Mouse (Mus musculus): ENCODE measurements at regions not wholly inside any gene's neighbourhood (a gene's known extent, or its start where the extent isn't known, plus 50 kb on each side); places are given as distances from the start of the nearest gene placed in this dataset.

GRCm38 (mm10) chr9:23151953-23152490 is 70.9 kb upstream of the Bmper start:
- Histone ChIP-seq H3K4me2 (no peak overlapping the region), H3K4me1 (no peaks in the 10 kb centered on the region), H3K27ac (no peak overlapping the region), H3K27me3 (replicated peaks) (no peaks in the 10 kb centered on the region), H3K9ac (no peak overlapping the region), H3K36me3 (replicated peaks) (no peaks in the 10 kb centered on the region), H3K9me3 (no peaks in the 10 kb centered on the region), H3K4me3 (no peak overlapping the region)
- WGBS: 94% methylated on average over 1 of the region's 1 CpGs
- ATAC-seq (replicated peaks): no peak

- no peak for ATAC-seq (replicated peaks)
- Histone ChIP-seq H3K4me2 (no peak overlapping the region), H3K9me3 (no peaks in the 10 kb centered on the region), H3K9ac (no peak overlapping the region), H3K36me3 (replicated peaks) (no peaks in the 10 kb centered on the region), H3K4me1 (no peaks in the 10 kb centered on the region), H3K4me3 (no peak overlapping the region), H3K27ac (no peak overlapping the region), H3K27me3 (replicated peaks) (no peaks in the 10 kb centered on the region)
- WGBS: 63% methylated on average over 5 of the region's 5 CpGs
Measured at GRCm38 (mm10) chr9:23156820-23157570, 65.9 kb upstream of the Bmper start.

GRCm38 (mm10) chr9:23158499-23158898 is 64.4 kb upstream of the Bmper start:
- Histone ChIP-seq H3K4me1 (no peaks in the 10 kb centered on the region), H3K9ac (no peak overlapping the region), H3K27me3 (replicated peaks) (no peaks in the 10 kb centered on the region), H3K4me2 (no peak overlapping the region), H3K4me3 (no peak overlapping the region), H3K36me3 (replicated peaks) (no peaks in the 10 kb centered on the region), H3K9me3 (no peaks in the 10 kb centered on the region), H3K27ac (no peak overlapping the region)
- ATAC-seq (replicated peaks): no peak
- WGBS: 74% methylated on average over 1 of the region's 1 CpGs

GRCm38 (mm10) chr9:23161346-23161745 is 61.5 kb upstream of the Bmper start:
- Histone ChIP-seq H3K4me2 (no peak overlapping the region), H3K9me3 (no peaks in the 10 kb centered on the region), H3K4me1 (no peaks in the 10 kb centered on the region), H3K27ac (no peak overlapping the region), H3K27me3 (replicated peaks) (no peaks in the 10 kb centered on the region), H3K4me3 (no peak overlapping the region), H3K9ac (no peak overlapping the region), H3K36me3 (replicated peaks) (no peaks in the 10 kb centered on the region)
- 78% methylated on average over 7 of the region's 7 CpGs for WGBS
- no peak for ATAC-seq (replicated peaks)

- WGBS: 80% methylated on average over 2 of the region's 2 CpGs
- H3K27ac ChIP-seq: no peak overlapping the region
- no peak overlapping the region for H3K4me2 ChIP-seq
Measured at GRCm38 (mm10) chr9:23167056-23167591, 55.8 kb upstream of the Bmper start.

GRCm38 (mm10) chr9:23167716-23168115 is 55.2 kb upstream of the Bmper start:
- H3K27me3 ChIP-seq (replicated peaks): no peaks in the 10 kb centered on the region
- no peak overlapping the region for H3K9ac ChIP-seq
- no peak overlapping the region for H3K27ac ChIP-seq
- no peak overlapping the region for H3K4me3 ChIP-seq
- no peak overlapping the region for H3K4me2 ChIP-seq
- no peaks in the 10 kb centered on the region for H3K36me3 ChIP-seq (replicated peaks)
- H3K9me3 ChIP-seq: no peaks in the 10 kb centered on the region
- no peaks in the 10 kb centered on the region for H3K4me1 ChIP-seq
- no peak for ATAC-seq (replicated peaks)
- 92% methylated on average over 4 of the region's 4 CpGs for WGBS

More at GRCm38 (mm10) chr9:23167056-23167591, 55.8 kb upstream of the Bmper start:
- H3K4me1 ChIP-seq: no peaks in the 10 kb centered on the region
- no peak for ATAC-seq (replicated peaks)
- H3K9me3 ChIP-seq: no peaks in the 10 kb centered on the region
- no peaks in the 10 kb centered on the region for H3K27me3 ChIP-seq (replicated peaks)
- H3K4me3 ChIP-seq: no peak overlapping the region
- H3K9ac ChIP-seq: no peak overlapping the region
- no peaks in the 10 kb centered on the region for H3K36me3 ChIP-seq (replicated peaks)

GRCm38 (mm10) chr9:23168149-23168548 is 54.7 kb upstream of the Bmper start:
- Histone ChIP-seq H3K4me3 (no peak overlapping the region), H3K36me3 (replicated peaks) (no peaks in the 10 kb centered on the region), H3K4me1 (no peaks in the 10 kb centered on the region), H3K9me3 (no peaks in the 10 kb centered on the region), H3K27me3 (replicated peaks) (no peaks in the 10 kb centered on the region), H3K9ac (no peak overlapping the region), H3K4me2 (no peak overlapping the region), H3K27ac (no peak overlapping the region)
- no peak for ATAC-seq (replicated peaks)
- WGBS: 78% methylated on average over 4 of the region's 4 CpGs

- no peaks in the 10 kb centered on the region for H3K27me3 ChIP-seq (replicated peaks)
- 91% methylated on average over 1 of the region's 1 CpGs for WGBS
Measured at GRCm38 (mm10) chr9:23171361-23171760, 51.5 kb upstream of the Bmper start.

More at GRCm38 (mm10) chr9:23171361-23171760, 51.5 kb upstream of the Bmper start:
- no peak overlapping the region for H3K27ac ChIP-seq
- H3K4me2 ChIP-seq: no peak overlapping the region
- ATAC-seq (replicated peaks): no peak
- H3K9ac ChIP-seq: no peak overlapping the region
- no peak overlapping the region for H3K4me3 ChIP-seq
- H3K9me3 ChIP-seq: no peaks in the 10 kb centered on the region
- no peaks in the 10 kb centered on the region for H3K4me1 ChIP-seq
- H3K36me3 ChIP-seq (replicated peaks): no peaks in the 10 kb centered on the region
